Mouse (Mus musculus) gonadal fat pad, adult 2 months (tissue): Measurements from ENCODE around the gene Btf3. TPM values are rescaled to one million over a fixed set of nuclear protein-coding genes. Genes with fewer than 3 reads are reported as not detected.
A peak's percentile ranks its signal among the peaks of the same experiment; 100 is the strongest.

ENCODE experiments used
- DNase-seq: peaks from one replicate; pipeline ENCODE4 v3.0.0-alpha.2; 2012; ENCODE audit warnings: low read depth
- polyA plus RNA-seq: library from polyadenylated mRNA; depleted of rRNA; stranded (reverse); fragments of >200 nt; gene quantifications from 2 replicates; pipeline ENCODE4 v1.2.3, GENCODE M21; 2012; rRNA removed

Gene Btf3
- polyA plus RNA-seq = 149 and 207 TPM in 2 replicates

DNA sequence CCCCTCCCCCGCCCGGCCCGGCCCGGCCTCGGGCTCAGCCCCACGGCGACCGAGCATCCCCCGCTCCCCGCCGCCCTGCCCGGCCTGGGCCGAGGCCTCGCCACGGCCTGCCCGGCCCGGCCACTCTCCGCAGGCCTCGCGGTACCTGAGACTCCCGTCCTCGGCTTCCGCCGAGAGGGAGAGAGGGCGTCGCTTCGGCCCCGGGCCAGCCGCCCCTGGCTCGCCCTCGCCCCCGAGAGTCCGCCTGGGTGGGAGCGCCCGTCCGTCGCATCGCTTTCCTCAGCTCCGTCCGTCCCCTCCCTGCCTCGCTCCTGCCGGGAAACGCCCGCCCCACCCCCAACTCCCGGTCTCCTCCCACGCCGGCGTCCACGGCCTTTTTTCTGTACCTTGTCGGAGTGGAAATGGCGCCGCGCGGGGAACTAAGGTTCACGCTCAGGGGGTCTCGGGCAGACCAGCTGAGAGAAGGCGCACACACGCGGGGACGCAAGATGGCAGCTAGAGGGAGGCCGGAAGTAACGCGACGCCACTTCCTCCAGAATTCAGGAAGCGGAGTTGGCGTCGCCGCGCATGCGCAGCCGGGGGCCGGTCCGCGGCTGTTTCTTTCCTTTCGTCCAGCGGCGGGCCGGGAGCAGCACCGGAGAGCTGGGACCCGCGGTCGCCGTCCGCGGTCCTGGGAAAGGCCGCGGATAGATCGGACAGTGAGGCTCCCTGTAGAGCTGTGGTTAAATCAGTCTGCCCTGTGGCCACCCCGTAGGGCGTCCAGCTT, at the start of gene Btf3:
Btf3 (minus strand) TSS at position 527 of the 766 bp plus-strand sequence.
- DNase-seq = peak; percentile 28

DNA sequence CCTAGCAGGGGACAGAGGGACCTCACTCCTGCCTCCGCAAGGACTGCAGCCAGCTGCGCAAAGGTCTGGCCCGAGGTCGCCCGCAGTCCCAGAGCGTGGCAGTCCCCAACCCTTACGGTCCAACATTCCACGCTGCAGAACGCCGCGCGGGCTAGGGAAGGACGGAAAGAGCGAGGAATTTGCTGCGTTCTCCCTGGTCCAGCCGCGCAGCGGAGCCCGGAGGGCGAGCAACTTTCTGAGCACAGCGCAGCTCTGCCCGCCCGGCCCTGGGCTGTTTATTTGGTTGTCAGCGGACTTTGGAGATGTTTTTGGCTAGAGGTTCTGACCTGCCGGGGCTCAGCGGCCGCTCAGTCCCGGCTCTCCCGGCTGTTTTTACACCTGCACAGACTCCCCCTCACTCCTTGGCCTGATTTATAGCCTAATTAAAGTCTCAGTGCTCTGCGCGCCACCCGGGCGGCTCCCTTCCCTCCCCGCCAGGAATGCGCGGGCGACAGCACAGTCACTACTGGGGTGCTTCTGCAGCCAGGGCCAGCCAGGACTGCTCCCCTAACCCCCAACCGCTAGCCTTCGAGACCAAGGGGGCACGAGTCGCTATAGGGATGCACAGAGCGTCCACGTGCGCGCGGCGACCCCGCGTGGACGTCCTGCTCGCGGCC, 49.1 kb upstream of the Btf3 start:
- no peak for DNase-seq

DNA sequence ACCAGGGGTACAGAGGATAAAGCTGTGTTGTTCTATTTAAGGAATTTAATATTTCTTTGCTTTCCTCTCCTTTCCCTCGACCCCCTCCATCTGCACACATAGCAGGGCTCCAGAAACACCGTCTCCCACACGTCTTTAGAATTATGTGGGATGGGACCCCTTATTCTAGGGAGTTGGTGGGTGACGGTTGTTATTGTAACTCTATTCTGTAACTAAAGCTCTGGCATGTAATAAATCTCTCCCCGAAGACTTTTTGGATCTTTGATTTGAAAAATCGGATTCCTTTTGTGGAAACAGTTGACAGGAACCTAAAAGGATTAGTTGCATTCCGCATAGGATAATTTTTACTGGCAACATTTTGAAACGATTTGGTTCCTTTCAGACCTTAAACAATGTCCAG, 48.3 kb upstream of the Btf3 start:
- no peak for DNase-seq

DNA sequence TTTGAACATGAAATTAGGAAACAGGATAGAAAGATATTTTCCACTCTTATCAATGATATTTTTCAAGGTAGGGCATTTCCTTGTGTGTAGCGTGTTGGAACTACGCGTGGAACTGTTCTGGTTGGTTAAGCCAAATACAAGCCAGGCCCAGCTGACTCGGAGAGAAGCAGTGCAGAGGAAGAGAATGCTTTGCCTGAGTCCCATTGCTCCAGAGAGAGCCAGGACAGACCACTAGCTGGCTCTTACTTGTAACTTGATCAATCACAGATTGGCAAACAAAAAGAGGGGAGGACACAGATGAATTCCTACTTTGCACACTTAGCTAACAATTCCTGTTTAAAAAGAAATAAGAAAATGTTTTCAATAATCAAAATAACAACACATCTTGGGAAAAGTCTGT, 46.2 kb upstream of the Btf3 start:
- DNase-seq = no peak

DNA sequence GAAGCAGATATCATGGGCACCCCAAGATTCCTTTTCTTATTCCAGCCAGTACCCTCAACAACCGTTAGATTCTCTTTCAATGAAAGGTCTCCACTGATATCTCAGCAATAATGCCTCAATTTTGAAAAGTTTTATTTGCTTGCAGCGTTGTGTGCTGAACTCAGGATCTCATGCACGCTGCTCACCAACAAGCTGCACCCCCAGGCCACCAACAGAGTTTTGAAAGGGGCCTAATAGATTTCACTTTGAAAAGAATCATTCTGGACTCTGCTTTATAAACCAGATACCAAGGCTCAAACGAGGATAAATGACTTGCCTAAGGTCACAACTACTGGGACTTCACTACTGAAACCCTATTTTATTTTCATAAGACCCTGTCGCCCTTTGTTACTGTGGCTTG, 44.4 kb upstream of the Btf3 start:
- DNase-seq = no peak

DNA sequence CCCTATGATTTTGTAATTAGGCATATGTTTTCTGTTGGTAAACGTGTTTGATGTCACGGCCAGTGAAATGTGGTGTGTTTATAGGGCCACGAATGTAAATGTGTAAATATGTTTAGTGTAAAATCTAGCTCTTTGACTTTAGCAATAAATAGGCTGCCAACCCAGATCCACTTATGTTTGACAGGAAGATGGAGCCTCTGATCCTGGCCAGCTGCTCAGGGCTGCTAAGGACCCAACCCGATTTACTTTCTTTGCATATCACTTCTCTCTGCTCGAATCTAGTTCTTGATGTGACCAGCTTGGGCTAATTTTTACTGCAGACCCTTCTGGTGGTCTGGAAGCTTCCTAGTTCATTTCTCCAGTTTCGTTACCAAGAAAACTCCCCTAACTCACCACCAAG, 43.6 kb upstream of the Btf3 start:
- no peak for DNase-seq

DNA sequence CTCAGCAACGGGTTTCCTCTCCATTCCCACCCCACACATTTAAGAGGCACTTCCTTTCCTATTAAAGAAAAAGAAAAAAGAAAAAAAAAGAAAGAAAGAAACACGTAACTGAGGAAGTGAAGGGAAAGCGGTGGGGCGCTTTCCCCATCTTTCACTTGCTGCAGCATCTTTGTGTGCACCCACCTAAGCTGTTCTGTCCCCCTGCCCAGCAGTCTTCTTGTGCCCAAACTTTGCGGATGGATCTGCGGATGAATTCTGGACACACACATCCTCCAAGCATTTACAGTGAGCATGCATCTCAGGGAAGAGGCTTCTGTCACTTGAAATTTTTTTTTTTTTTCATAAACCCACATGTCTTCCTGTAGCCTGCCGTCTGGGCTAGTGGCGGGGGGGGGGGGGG, 42.5 kb upstream of the Btf3 start:
- DNase-seq = no peak

DNA sequence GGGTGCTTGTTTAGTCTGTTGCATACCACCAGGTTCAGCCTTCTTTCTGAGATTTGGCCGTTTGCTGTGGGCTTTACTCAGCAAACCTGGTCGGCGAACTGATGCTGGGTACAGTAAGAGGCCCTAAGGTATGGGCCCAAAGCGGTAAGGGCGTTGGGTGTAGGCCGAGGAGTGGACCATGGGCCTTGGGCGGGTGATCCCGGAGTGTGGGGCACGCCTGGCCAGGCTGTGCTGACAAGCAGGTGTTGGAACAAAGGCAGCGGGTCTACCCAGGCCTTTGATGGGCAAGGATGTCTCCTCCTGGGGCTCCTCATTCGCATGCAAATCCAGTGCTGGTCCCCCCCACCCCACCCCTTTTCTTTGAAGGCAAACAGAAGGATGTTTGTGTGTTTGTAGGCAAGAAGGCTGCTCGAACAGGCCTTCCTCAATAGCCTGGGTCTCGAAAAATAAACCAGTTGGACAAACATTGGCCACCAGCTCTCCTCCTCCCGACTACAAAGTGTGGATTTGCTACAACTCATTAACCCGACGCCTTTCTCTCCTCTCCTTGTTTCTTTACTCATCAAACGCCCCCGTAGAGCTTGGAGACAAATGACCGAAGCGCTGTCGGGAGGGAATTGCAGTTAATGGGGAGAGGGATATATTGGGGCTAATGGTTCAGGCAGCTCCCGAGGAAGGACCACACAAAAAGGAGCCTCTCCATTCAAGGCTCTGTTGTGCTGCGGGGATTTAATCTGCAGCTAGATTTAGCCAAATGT, 41.8 kb upstream of the Btf3 start:
- no peak for DNase-seq

DNA sequence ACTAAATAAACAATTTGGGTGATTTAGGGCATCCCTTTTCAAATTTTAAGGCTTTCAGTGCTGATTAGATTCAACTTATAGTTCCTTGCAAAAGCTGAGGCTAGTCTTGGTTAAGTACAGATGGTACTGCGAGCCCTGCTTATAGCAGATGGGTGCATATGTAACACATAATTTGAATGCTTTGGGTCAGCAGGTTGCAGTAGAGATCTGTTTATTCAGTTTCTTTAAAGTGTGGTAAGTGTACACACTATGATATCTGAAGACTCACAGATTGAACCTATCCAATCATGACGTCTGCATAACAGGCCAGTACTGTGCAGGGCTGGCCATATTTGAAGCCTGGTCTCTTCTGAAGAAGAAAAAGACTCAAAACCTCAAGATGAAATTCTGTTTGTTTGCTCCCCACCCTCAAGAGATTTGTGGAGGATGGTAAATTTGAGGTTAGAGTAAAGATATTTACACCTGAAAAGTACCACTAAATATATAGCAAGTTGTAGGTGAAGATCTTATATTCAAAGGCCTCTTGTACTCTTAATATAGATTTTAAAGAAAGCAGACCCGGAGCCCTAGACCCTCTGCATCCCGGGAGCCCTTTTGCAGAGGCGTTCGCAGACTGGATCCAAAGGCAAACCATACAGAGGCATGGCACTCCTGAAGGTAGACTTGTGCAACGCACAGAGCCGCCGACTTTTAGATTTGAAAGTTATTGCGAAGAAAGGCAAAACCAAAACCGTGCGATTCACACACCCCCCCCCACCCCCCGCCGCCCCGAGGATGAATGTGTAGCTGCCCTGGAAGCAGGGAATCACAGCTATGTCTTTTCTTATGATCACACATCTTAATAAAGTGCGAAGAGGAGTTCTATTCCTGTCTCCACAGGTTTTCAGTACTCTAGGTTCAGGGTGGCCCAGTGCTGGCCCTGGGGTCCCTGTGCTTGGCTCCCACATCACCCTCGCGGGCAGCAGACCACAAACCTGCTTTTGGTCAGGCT, 40.9 kb upstream of the Btf3 start:
- no peak for DNase-seq

DNA sequence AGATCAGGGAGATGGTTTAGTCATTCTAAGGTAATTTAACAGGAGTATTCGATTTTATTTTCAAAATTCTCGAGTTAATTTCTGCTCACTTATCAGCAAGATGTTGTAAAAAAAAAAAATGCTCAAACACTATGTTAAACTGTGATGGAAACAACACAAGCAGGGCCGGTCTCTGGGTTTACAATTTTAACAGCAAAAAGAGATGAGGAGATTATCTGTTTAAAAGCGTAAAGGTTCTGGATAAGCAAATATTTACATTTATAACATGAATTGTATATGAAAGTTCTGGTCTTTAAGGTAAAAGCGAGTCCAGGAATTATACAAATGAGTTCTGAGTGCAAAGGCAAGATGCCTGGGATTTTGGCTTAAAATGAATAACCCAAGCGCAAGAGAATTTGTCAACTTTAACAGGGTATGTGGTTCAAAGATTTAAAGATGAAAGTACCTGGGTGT, 40.2 kb upstream of the Btf3 start:
- no peak for DNase-seq

DNA sequence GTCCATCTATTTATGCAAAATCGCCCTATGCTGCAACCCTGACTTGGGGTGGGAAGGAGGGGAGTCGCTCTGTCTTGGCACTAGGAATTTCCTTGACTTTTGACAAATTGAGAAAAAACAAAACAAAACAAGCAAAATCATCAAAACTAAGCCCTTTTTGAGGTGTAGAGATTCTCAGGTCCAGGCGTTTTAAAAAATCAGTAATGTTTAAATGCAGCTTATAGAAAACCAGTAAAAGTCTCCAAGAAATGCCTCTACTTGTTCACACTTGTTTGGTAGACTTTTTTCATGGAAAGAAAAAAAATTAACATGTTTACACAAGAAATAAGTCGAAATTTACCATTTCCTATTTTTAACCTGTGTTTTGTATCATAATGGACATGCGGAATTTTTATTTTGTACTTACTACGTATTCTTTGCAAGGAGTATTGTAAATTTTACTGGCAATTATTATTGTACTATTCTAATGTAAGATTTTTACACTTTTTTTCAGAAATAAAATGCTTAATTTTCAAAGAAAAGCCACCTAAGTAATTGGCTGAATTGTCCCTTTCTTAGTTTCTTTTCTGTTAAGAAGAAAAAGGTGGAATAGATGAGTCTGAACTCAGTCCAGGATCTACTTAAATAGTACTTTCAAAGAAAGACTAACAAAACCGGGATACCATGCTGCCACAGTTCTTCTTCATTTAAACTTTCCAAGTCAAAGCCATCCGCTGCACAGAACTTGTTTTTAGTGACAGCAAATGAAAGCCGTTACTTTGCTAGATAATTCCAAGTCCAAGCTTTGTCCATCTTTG, 39.6 kb upstream of the Btf3 start:
- no peak for DNase-seq

DNA sequence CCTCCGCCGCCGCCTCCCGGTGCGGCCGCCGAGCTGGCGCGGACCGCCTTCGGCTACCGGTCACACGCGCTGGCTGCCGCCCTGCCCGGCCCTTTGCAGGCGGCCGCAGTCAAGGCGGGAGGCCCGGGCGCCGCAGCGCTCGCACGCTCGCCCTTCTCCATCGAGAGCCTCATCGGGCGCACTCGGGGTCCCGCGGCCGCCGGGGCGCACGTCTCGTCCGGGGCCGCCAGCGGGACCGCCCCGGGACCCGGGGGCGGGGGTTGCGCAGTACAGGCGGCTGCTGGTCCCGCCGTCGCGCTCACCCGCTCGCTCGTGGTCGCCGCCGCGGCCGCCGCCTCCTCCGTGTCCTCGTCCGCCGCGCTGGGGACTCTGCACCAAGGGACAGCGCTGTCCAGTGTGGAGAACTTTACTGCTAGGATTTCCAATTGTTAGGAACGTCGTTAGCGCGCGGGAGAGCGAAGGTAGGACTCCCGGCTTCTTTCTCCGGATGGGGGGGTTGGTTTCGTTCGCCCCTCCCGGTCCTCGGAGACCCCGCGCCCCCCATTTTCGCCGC, 38.8 kb upstream of the Btf3 start:
- DNase-seq = no peak

DNA sequence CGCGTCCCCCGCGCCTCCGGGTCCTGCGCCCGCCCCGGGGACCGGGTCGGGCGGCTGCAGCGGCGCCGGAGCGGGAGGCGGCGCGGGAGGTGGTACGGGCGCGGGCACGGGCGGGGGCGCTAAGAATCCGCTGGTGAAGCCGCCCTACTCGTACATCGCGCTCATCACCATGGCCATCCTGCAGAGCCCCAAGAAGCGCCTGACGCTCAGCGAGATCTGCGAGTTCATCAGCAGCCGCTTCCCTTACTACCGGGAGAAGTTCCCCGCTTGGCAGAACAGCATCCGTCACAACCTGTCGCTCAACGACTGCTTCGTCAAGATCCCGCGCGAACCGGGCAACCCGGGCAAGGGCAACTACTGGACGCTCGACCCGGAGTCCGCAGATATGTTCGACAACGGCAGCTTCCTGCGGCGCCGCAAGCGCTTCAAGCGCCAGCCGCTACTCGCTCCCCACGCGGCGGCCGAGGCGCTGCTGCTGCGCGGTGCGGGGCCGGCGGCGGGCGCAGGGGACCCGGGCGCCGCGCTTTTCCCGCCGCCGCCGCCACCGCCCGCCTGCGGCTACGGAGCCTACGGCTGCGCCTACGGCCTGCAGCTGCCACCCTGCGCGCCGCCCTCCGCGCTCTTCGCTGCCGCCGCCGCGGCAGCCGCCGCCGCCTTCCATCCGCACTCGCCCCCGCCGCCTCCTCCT, 38.2 kb upstream of the Btf3 start:
- DNase-seq = no peak

DNA sequence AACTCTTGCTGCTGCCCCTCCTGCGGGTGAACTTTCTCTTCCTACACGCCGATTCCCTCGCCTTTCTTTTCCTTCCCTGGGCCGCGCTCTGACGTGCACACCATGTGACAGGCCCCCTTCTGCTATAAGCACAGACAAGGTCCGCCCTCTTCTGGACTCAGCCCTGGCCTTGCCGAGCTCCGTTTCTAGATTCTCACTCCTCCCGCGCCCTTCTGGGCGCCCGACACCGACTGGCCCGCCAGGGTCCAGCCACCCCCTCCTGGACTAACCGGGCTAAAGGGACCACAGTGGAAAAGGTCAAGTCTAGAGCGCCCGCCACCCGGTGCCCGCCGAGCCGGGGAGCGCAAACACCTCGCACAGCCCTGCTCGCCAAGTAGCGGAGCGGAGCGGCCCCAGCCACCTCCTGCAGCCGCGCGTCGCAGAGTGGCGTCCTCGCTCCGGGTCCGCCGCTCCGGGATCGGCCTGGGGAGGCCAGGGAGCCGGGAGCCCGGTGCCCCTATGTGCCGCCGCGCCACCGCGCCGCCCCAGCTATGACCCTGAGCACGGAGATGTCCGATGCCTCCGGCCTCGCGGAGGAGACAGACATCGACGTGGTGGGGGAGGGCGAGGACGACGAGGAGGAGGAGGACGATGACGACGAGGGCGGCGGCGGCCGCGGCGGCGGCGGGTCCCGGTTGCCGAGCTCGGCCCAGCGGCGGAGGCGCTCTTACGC, 37.4 kb upstream of the Btf3 start, which contains the start of gene Foxd1:
Foxd1 (plus strand) TSS at position 153 of the 712 bp plus-strand sequence.
- DNase-seq = no peak

DNA sequence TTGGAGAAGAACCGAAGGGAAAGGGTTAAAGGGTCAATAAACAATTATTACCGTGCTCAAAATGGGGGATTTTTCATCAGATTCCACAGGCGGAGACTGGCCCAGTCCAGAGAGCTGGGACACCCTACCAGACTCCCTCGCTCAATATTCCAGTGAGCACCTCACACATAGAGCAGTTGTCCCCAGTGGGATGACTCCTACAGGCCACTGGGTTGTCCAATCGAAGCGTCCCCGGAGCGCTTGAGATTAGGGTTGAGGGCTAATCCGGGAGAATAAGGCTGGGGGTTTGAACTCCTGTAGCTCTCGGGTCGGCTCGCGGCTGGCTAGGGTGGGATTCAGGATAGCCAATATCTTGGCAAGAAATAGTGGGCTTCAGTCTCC, 36.9 kb upstream of the Btf3 start:
- no peak for DNase-seq

DNA sequence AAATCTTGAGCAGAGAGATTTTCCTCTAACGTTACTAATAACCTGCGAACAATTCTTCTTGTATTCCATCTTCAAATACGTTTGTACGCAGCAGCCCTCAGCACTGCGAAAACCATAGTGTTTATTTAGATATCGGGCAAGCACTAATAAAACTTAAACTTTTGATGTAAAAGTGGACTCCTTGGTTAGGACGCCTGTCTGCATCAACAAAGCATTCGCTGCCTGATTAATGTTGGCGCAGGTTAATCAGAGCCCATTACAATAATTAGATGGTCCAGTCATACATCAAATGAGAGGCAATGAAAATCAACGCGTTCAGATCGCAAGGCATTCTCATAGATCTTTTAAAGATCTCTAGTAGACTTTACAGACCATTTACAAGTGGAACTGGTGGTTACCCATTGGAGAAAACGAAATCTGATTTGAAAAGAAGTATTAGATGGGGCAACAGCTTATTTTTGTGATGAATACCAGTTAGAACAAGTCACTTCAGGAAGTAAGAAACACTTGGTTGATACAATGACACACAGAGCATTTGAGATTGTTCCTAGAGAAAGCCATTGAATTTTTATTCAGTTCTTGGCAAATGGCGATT, 35.7 kb upstream of the Btf3 start:
- no peak for DNase-seq

DNA sequence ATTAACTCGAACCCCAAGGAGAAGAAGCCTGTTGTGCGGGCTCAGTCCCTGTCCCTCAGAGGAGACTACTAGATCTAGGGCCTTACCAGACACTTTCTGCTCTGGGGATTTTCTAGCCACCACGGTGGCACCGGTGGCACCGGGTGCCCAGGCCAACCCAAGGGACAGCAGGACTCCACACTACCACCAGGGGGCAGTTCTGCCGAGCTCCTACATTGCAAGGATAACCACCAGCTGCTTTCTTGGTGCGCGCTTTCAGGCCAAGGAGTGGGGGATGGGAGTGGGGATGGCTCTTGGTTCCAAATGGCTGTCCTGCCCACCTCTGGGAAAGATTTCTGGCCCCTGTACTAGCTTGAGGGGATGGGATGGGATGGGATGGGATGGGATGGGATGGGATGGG, 34.7 kb upstream of the Btf3 start:
- DNase-seq = no peak

DNA sequence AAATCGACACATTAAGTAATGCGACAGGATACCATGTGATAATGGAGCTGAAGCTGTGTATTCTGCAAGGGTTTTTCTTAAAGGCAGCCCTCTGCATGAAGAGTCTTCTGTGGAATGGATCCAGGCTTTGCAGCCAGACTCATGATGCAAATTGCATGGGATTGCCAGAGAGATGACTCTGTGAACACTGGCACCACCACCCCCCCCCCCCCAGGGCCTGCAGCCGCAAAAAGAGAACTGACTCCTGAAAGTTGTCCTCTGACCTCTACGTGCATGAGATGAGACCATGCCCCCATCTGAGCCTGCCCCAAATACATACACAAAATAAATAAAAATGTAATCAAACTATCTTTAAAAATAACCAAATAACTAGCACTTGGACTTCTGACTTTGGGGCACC, 32.7 kb upstream of the Btf3 start:
- DNase-seq = no peak

DNA sequence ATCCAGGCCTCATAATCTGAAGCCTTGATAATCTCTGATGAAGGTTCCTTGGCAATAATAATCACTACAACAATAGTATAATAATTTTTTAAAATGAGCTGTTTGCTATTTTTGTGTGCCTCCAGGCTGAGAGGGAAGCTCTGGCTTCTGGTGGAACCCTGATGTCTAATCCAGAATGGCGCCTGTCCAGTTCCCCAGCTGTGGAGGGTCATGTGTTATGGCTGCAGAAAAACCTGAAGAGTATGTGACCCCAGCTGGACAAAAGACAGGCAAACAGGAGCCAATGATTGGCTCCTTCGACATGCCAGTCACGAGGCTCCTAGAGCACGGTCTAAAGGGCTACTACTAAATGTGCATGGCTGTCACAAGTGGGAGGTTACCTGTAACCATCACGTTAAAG, 23.7 kb upstream of the Btf3 start:
- DNase-seq = no peak
